Comparison of ENCODE assay signal across 11 mouse cellular contexts in the genomic region with DNA sequence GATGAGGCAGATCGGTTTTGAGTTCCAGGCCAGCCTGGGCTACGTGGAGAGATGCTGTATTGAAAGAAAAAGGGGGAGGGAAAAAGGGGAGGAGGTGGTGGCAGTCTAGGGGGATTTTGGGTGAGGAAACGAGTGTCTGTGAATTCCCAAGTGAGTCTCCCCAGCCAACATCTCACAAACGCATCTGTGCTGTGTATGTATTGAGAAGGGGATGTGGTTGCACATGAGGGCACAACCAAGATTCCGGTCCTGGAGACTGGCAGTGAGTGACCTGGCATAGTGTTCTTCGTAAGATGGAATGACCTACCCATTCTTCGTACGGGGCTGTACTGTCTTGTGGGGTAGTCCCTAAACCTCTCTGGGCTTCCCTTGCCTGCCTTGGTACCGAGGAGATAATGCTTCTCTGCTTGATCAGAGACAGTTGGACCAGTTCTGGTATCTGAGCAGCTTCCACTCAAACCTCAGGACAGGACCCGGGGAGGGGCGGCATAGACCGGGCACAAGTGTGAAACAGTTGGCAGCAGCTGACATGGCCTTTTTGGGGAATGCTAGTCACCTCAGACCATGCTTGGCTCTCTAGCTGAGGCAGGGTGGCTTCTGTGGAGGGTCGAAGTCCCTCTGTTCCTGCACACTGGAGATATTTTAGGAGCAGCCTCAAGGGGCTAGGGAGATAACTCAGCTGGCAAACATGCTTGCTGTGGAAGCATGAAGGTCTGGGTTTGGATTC. TPM values are rescaled to one million over a fixed set of nuclear protein-coding genes. Genes with fewer than 3 reads are reported as not detected.
DNase-seq lines count a peak whose midpoint lies in the region; ATAC-seq and TF ChIP-seq lines count a peak whose summit lies in the region.
"Had no signal": no experiment of that assay in that cellular context is flagged by ENCODE, and none has a peak within 500 bp of the region (broad histone marks: within the 10 kb centered on the region; RNA-seq: fewer than 3 reads in every experiment).

No protein-coding gene starts in this region.

- dilution Hi-C loops in CH12.LX (cut with MboI; ENCODE audit: extremely low pct_ligation_motif_present, extremely low pct_unique_long_range_greater_than_20kb, low sequenced_read_pairs), result no loop called here

- peaks cover 14% of the 10 kb centered on the region for H3K4me1 ChIP-seq in kidney, embryonic 14.5 days (ENCODE audit: control insufficient read depth, insufficient read depth, low read length)
- peaks cover 7 to 77% of the 10 kb centered on the region in 2 experiments for H3K4me1 ChIP-seq in CH12.LX (ENCODE audit: control insufficient read depth in 1 of 2, insufficient read depth in 2 of 2)

- H3K9me3 ChIP-seq in kidney, embryonic 14.5 days (ENCODE audit: control insufficient read depth, low read length), result no peaks in the 10 kb centered on the region
- H3K9me3 ChIP-seq in CH12.LX (replicated peaks; ENCODE audit: low read length), result no peaks in the 10 kb centered on the region

- no peaks in the 10 kb centered on the region for H3K36me3 ChIP-seq in kidney, embryonic 14.5 days (ENCODE audit: control insufficient read depth, insufficient read depth, low read length)
- no peaks in the 10 kb centered on the region for H3K36me3 ChIP-seq in CH12.LX (replicated peaks in 1 of 2; ENCODE audit: control insufficient read depth in 1 of 2, insufficient read depth in 1 of 2, low read length in 1 of 2)

- no peak for DNase-seq in kidney, adult 8-10 months
- peak; percentile 48 for DNase-seq in CH12.LX (ENCODE audit: extremely low read depth)
- DNase-seq in ovary, postnatal 10 days (ENCODE audit: low spot score), result no peak
- no peak for DNase-seq in adrenal gland, adult 18-20 months (ENCODE audit: low spot score in 2 of 2)
- DNase-seq: adrenal gland, postnatal 14 days; gastrocnemius, postnatal 14 days; lung, postnatal 14 days had no signal

- no peak for TF ChIP-seq RAD21 in CH12.LX (IDR thresholded peaks at IDR 0.05; ENCODE audit: low read depth, low read length)

- no peak for TF ChIP-seq POLR2A in CH12.LX (IDR thresholded peaks at IDR 0.05; ENCODE audit: low read depth, low read length)

- peak overlapping the region; percentile 18; the same call in 1 of the 2 replicates for H3K9ac ChIP-seq in kidney, embryonic 14.5 days (ENCODE audit: low read depth, low read length)
- H3K9ac ChIP-seq in CH12.LX (ENCODE audit: insufficient read depth, low read depth), result no peak overlapping the region

- H3K27ac ChIP-seq in kidney, embryonic 14.5 days (ENCODE audit: low read depth, low read length), result no peak overlapping the region
- H3K27ac ChIP-seq in CH12.LX (ENCODE audit: insufficient read depth, low read depth), result no peak overlapping the region

- in situ Hi-C loops in CH12.LX (cut with MboI; ENCODE audit: low pct_ligation_motif_present, low pct_unique_long_range_greater_than_20kb, low sequenced_read_pairs), result no loop called here

- H3K4me3 ChIP-seq in kidney, embryonic 14.5 days (ENCODE audit: low read length), result peak overlapping the region; percentile 25; the same call in 1 of the 2 replicates
- no peak overlapping the region for H3K4me3 ChIP-seq in CH12.LX (replicated peaks in 1 of 3; ENCODE audit: low read depth in 2 of 3, low read length in 2 of 3, poor library complexity in 1 of 3)

- no peak for ATAC-seq in kidney, embryonic 14.5 days (ENCODE audit: low FRiP score, low TSS enrichment)
- peak; percentile 36 for ATAC-seq in granulocyte monocyte progenitor cell, adult 5-6 weeks (replicated peaks; ENCODE audit: poor library complexity, severe bottlenecking)
- ATAC-seq in megakaryocyte progenitor cell, adult 5-6 weeks (replicated peaks; ENCODE audit: poor library complexity), result peak; percentile 12
- no peak for ATAC-seq in monocyte, adult 5-6 weeks (replicated peaks; ENCODE audit: insufficient number of reproducible peaks, low FRiP score, low TSS enrichment, poor library complexity, severe bottlenecking)

- H3K27me3 ChIP-seq in kidney, embryonic 14.5 days (ENCODE audit: control insufficient read depth, insufficient read depth, low read length), result 0 out of 2 replicates have a peak, but pooled peaks cover 3% of the 10 kb centered on the region
- H3K27me3 ChIP-seq in CH12.LX (replicated peaks), result peaks cover 22% of the 10 kb centered on the region

- no peaks in the 10 kb centered on the region for H3K79me2 ChIP-seq in CH12.LX (replicated peaks; ENCODE audit: control insufficient read depth, extremely low read depth, insufficient read depth, poor library complexity, severe bottlenecking)

- WGBS in kidney, embryonic 14.5 days, result 78% methylated on average over 13 of the region's 13 CpGs

- peak overlapping the region; percentile 36 for H3K4me2 ChIP-seq in kidney, embryonic 14.5 days (replicated peaks; ENCODE audit: low read depth, low read length)
- H3K4me2 ChIP-seq in CH12.LX (ENCODE audit: insufficient read depth, low read depth, poor library complexity, severe bottlenecking), result no peak overlapping the region

- TF ChIP-seq CTCF in CH12.LX (conservative IDR thresholded peaks at IDR 0.05 in 1 of 2, IDR thresholded peaks at IDR 0.05 in 1 of 2; ENCODE audit: low read depth in 2 of 2, low read length in 2 of 2), result no peak

- no peak for TF ChIP-seq EP300 in CH12.LX (IDR thresholded peaks at IDR 0.05; ENCODE audit: low read length)

TF ChIP-seq in CH12.LX, 34 proteins besides CTCF, POLR2A, EP300 and RAD21:
- TF ChIP-seq HCFC1 (IDR thresholded peaks at IDR 0.05; ENCODE audit: low read depth, low read length) (no peak), E2F4 (IDR thresholded peaks at IDR 0.05; ENCODE audit: insufficient replicate concordance, low read depth, low read length) (no peak), BHLHE40 (IDR thresholded peaks at IDR 0.05; ENCODE audit: low read depth, low read length) (peak; percentile 67)

RNA-seq across cellular contexts. Expression of a gene that starts 4.2 kb away (rescaled TPM):
- polyA plus RNA-seq in kidney, embryonic 14.5 days (2014; fragmentation: Nextera tagmentation; extraction: Ambion mirVana), result 15.5 and 31.3 TPM in 2 replicates
- total RNA-seq in CH12.LX (2012; rRNA removed), result 0.34 and 0.42 TPM in 2 replicates
- 1.1 and 1.2 TPM in 2 replicates for total RNA-seq in CH12.LX (2014; rRNA removed)
- 2.0 and 2.5 TPM in 2 replicates for polyA plus RNA-seq in CH12.LX (2012; ENCODE audit: insufficient read length, low read depth)
- 115 and 208 TPM in 2 replicates for total RNA-seq in granulocyte monocyte progenitor cell, adult 5-6 weeks (2014; fragmentation: Nextera tagmentation)
- total RNA-seq in granulocyte monocyte progenitor cell, adult 5-6 weeks (2017), result 50.3 and 50.9 TPM in 2 replicates
- 88.4 and 140 TPM in 2 replicates for total RNA-seq in megakaryocyte progenitor cell, adult 5-6 weeks (2015)
- total RNA-seq in megakaryocyte progenitor cell, adult 5-6 weeks (2017), result 48.8 and 85.6 TPM in 2 replicates
- total RNA-seq in monocyte, adult 5-6 weeks (2017), result 2.2 to 16.6 TPM (median 4.6 TPM) in 3 replicates
- total RNA-seq in adrenal gland, adult 18-20 months (2021), result 10 to 100 TPM; 24.1 to 43.3 TPM

RNA-seq across cellular contexts. Expression of a gene that starts 38.7 kb away (rescaled TPM):
- polyA plus RNA-seq in kidney, embryonic 14.5 days (2014; fragmentation: Nextera tagmentation; extraction: Ambion mirVana), result 2.9 and 3.8 TPM in 2 replicates
- total RNA-seq in CH12.LX (2012; rRNA removed), result not detected in 2 replicates
- not detected in 2 replicates for total RNA-seq in CH12.LX (2014; rRNA removed)
- polyA plus RNA-seq in CH12.LX (2012; ENCODE audit: insufficient read length, low read depth), result not detected in 2 replicates
- total RNA-seq in granulocyte monocyte progenitor cell, adult 5-6 weeks (2014; fragmentation: Nextera tagmentation), result 142 and 175 TPM in 2 replicates
- 170 and 173 TPM in 2 replicates for total RNA-seq in granulocyte monocyte progenitor cell, adult 5-6 weeks (2017)
- total RNA-seq in megakaryocyte progenitor cell, adult 5-6 weeks (2015), result 106 and 111 TPM in 2 replicates
- 178 and 215 TPM in 2 replicates for total RNA-seq in megakaryocyte progenitor cell, adult 5-6 weeks (2017)
- total RNA-seq in monocyte, adult 5-6 weeks (2017), result 2.9 to 15.5 TPM (median 10.1 TPM) in 3 replicates
- total RNA-seq in adrenal gland, adult 18-20 months (2021), result 1 to 10 TPM; 2.1 to 2.2 TPM

RNA-seq across cellular contexts. Expression of a gene that starts 55.3 kb away (rescaled TPM):
- not detected in 2 replicates for polyA plus RNA-seq in kidney, embryonic 14.5 days (2014; fragmentation: Nextera tagmentation; extraction: Ambion mirVana)
- total RNA-seq in CH12.LX (2012; rRNA removed) (0.81 and 1.0 TPM in 2 replicates), CH12.LX (2014; rRNA removed) (5.2 and 6.9 TPM in 2 replicates)
- polyA plus RNA-seq in CH12.LX (2012; ENCODE audit: insufficient read length, low read depth), result 9.2 and 10.0 TPM in 2 replicates
- total RNA-seq in granulocyte monocyte progenitor cell, adult 5-6 weeks (2014; fragmentation: Nextera tagmentation), result not detected in 2 replicates
- total RNA-seq in granulocyte monocyte progenitor cell, adult 5-6 weeks (2017), result not detected in 2 replicates
- total RNA-seq in megakaryocyte progenitor cell, adult 5-6 weeks (2015), result 0.17 TPM in 1 of 2 replicates, not detected in the other
- not detected in 2 replicates for total RNA-seq in megakaryocyte progenitor cell, adult 5-6 weeks (2017)
- 0.86 to 2.6 TPM (median 1.9 TPM) in 3 replicates for total RNA-seq in monocyte, adult 5-6 weeks (2017)
- 1 to 10 TPM; 1.4 to 1.6 TPM for total RNA-seq in adrenal gland, adult 18-20 months (2021)
- total RNA-seq: gastrocnemius, postnatal 14 days had no signal

Comparison
In these comparisons a context has a peak if more than half of its experiments do, and no peak if none do; other contexts are left out.
1. ATAC-seq: peak in granulocyte monocyte progenitor cell, adult 5-6 weeks (single experiment) and megakaryocyte progenitor cell, adult 5-6 weeks (single experiment); none in kidney, embryonic 14.5 days (single experiment) and monocyte, adult 5-6 weeks (single experiment).